Mouse (Mus musculus) midbrain, postnatal 0 days (tissue): Measurements from ENCODE around the gene Ghitm. TPM values are rescaled to one million over a fixed set of nuclear protein-coding genes. Genes with fewer than 3 reads are reported as not detected.

Experiments
- ATAC-seq: fragments of 200-750 bp; cut with Nextera tagmentation; 2 replicates; pipeline ENCODE4 v1.8.0; 2017; ENCODE audit warnings: moderate number of reproducible peaks, mild to moderate bottlenecking, moderate TSS enrichment, moderate library complexity; ENCODE audit not compliant: low FRiP score
- DNase-seq: peaks from one replicate; pipeline ENCODE4 v3.0.0-alpha.2; 2015; ENCODE audit warnings: low spot score
- H3K27ac ChIP-seq: fragments of 300-500 bp; sonication (generic); 2 replicates; pipeline ENCODE4 v1.5.1; 2014; ENCODE audit warnings: low read depth, mild to moderate bottlenecking, low read length, mixed read lengths
- H3K27me3 ChIP-seq: fragments of 300-500 bp; sonication (generic); 2 replicates; pipeline ENCODE4 v1.6.1; 2014; ENCODE audit warnings: low read length, control low read depth, mixed read lengths; ENCODE audit not compliant: insufficient read depth
- H3K36me3 ChIP-seq: fragments of 300-500 bp; sonication (generic); 2 replicates; pipeline ENCODE4 v1.6.1; 2014; ENCODE audit warnings: low read length, control low read depth, mixed read lengths; ENCODE audit not compliant: insufficient read depth
- H3K4me1 ChIP-seq: fragments of 300-500 bp; sonication (generic); 2 replicates; pipeline ENCODE4 v1.6.1; 2014; ENCODE audit warnings: mild to moderate bottlenecking, control low read depth, antibody characterized with exemption, low read length, mixed read lengths; ENCODE audit not compliant: insufficient read depth
- H3K4me2 ChIP-seq: fragments of 300-500 bp; sonication (generic); 2 replicates; pipeline ENCODE4 v1.6.1; 2014; ENCODE audit warnings: low read depth, mild to moderate bottlenecking, low read length, mixed read lengths; ENCODE audit not compliant: poor library complexity, severe bottlenecking
- H3K4me3 ChIP-seq: fragments of 300-500 bp; sonication (generic); 2 replicates; pipeline ENCODE4 v1.5.1; 2014; ENCODE audit warnings: low read depth, mild to moderate bottlenecking, low read length, moderate library complexity
- H3K9ac ChIP-seq: fragments of 300-500 bp; sonication (generic); replicated peaks from 2 replicates; pipeline ENCODE4 v1.6.1; 2014; ENCODE audit warnings: mild to moderate bottlenecking, low read length, moderate library complexity, mixed read lengths; ENCODE audit not compliant: poor library complexity, severe bottlenecking
- H3K9me3 ChIP-seq: fragments of 300-500 bp; sonication (generic); 2 replicates; pipeline ENCODE4 v1.6.1; 2016; ENCODE audit warnings: low read length, control low read depth
- CTCF ChIP-seq: IDR thresholded peaks from 2 replicates; pipeline ENCODE4 v1.5.1; 2016; ENCODE audit warnings: antibody characterized with exemption, mild to moderate bottlenecking
- WGBS: fragments of 180-500 bp; shearing (Covaris S2); extraction: QIAGEN DNeasy Blood & Tissue Kit; methylation state at CpG from one replicate; pipeline ENCODE4 v1.1.7; 2014; 5-methylcytosine and 5-hydroxymethylcytosine counted together
- polyA plus RNA-seq: library from polyadenylated mRNA; unstranded; fragments of >200 nt; fragmentation: Nextera tagmentation; extraction: Ambion mirVana; gene quantifications from 2 replicates; pipeline ENCODE4 v1.2.1, GENCODE M21; 2015
- total RNA-seq: library from RNA; depleted of rRNA; stranded (reverse); fragments of >200 nt; gene quantifications from 2 replicates; pipeline ENCODE4 v1.2.3, GENCODE M21; 2014

Gene Ghitm
- total and polyA plus RNA-seq, 2 experiments from 2014 or later = 93.9 to 201 TPM

DNA sequence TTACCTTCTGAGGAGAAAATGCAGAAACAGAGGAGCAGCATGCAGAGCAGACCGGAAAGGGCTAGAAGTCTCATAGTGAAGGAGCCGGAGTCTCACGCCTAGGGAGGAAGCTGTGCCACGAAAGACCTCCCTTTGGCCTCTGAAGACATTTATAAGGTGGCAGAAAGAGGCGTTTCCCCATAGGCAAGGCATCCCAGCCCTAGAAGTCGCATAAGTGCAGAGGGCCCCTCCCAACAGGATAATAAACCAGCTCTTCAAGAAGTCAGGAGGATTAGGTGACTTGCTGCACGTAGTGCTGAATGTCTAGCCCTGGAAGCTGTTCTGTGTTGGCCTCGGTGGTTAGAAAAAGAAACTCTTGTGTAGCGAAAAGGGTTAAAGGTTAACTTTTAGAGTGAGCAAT is 25.1 kb downstream of the Ghitm start:
- H3K27ac ChIP-seq = no peak overlapping the region
- WGBS = 77% methylated on average over 9 of the region's 9 CpGs
- H3K4me3 ChIP-seq = no peak overlapping the region
- no peak overlapping the region for H3K4me2 ChIP-seq
- H3K4me1 ChIP-seq = no peaks in the 10 kb centered on the region
- no peak overlapping the region for H3K9ac ChIP-seq
- H3K36me3 ChIP-seq = no peaks in the 10 kb centered on the region
- no peak for DNase-seq
- no peaks in the 10 kb centered on the region for H3K9me3 ChIP-seq
- no peak for TF ChIP-seq CTCF
- no peak for ATAC-seq
- no peaks in the 10 kb centered on the region for H3K27me3 ChIP-seq

DNA sequence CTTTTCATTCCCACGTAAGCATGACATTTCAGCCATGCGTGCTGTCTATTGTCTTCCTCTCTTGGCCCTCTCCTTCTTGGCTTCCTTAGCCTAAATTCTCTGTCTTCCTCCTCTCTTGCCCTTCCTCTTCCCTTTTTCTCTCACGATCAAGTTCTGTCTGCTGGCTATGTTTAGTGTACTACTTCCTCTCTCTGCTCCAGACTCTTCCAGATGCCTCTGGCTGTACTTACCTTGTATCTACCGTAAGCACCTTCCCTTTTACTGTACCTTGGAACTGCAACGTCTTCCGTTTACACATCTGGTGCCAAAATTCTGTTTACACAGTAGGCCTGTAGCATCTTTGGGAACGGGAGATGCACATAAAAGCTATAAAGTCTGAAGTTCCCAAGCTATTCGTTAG is 25.6 kb downstream of the Ghitm start:
- Histone ChIP-seq H3K9me3 (no peaks in the 10 kb centered on the region), H3K4me1 (no peaks in the 10 kb centered on the region), H3K9ac (no peak overlapping the region), H3K4me2 (no peak overlapping the region), H3K4me3 (no peak overlapping the region), H3K36me3 (no peaks in the 10 kb centered on the region), H3K27ac (no peak overlapping the region), H3K27me3 (no peaks in the 10 kb centered on the region)
- 89% methylated on average over 8 of the region's 8 CpGs for WGBS
- no peak for DNase-seq
- no peak for TF ChIP-seq CTCF
- ATAC-seq = no peak

DNA sequence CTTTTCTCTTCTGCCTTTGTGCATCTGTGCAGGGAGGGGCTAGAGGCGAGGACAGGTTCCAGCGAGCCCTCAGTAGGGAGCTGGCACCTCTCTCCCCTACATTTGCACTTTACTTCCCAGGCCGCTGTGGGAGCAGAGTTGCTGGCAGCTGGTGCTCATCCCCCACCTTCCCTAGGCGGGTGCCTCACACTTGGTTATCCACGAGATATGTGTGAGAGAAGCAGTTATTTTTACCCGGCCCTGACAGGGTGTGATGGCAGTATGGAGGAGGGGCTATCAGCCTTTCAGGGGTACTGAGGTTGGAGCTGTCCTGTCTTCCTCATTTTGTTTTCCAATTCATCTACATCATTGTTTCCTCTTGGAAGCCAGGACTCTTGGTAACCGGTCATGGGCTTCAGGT is 29.2 kb downstream of the Ghitm start:
- no peak overlapping the region for H3K4me2 ChIP-seq
- H3K27ac ChIP-seq = no peak overlapping the region
- WGBS = 46% methylated on average over 7 of the region's 7 CpGs
- no peaks in the 10 kb centered on the region for H3K4me1 ChIP-seq
- DNase-seq (no peak), ATAC-seq (no peak)
- no peaks in the 10 kb centered on the region for H3K9me3 ChIP-seq
- H3K36me3 ChIP-seq = no peaks in the 10 kb centered on the region
- TF ChIP-seq CTCF = no peak
- H3K4me3 ChIP-seq = no peak overlapping the region
- no peak overlapping the region for H3K9ac ChIP-seq
- H3K27me3 ChIP-seq = no peaks in the 10 kb centered on the region

DNA sequence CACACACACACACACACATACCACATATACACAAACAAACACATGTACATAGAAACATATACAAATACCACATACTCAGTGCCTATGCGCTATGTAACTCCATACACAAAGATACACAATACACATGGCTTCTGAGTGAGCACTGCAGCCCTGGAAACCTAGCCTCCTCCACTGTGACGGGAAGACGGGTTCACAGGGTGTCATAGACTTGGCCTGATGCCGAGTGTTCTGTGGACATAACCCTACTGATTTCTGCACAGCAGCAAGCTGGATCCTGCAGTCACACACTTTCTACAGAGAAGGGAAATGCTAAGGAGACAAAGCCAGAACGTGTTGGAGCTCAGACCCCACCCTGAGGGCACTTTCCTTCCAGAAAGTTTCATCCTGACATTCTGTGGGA is 30.3 kb downstream of the Ghitm start:
- Histone ChIP-seq H3K9me3 (no peaks in the 10 kb centered on the region), H3K4me2 (no peak overlapping the region), H3K9ac (no peak overlapping the region), H3K4me3 (no peak overlapping the region), H3K27ac (no peak overlapping the region), H3K36me3 (no peaks in the 10 kb centered on the region), H3K4me1 (no peaks in the 10 kb centered on the region), H3K27me3 (no peaks in the 10 kb centered on the region)
- DNase-seq (peak; percentile 24), ATAC-seq (no peak)
- TF ChIP-seq CTCF = no peak
- WGBS = 65% methylated on average over 5 of the region's 5 CpGs

DNA sequence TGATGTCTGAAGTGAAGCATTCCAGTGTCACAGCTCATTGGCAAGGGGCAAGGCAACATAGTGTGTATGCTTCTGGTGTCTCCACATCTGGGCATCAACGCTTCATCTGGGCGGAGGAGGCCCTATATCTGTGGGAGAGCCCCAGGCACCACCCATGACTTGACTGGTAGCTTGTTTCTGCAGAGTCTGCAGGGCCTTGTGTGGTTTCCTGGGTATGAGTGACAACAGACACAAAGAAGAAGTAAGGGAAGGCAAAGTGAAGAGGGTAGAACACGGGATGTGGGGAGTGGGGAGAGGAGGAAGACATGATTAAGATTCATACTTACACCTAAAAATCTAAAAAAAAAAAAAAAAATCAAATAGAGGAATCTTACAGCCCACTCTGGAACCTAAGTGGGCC is 32.6 kb downstream of the Ghitm start:
- Histone ChIP-seq H3K27ac (no peak overlapping the region), H3K4me1 (no peaks in the 10 kb centered on the region; the same call in 1 of the 2 replicates), H3K27me3 (no peaks in the 10 kb centered on the region), H3K9ac (no peak overlapping the region), H3K36me3 (no peaks in the 10 kb centered on the region), H3K9me3 (no peaks in the 10 kb centered on the region), H3K4me2 (no peak overlapping the region), H3K4me3 (no peak overlapping the region)
- ATAC-seq (no peak), DNase-seq (no peak)
- 83% methylated on average over 3 of the region's 3 CpGs for WGBS
- TF ChIP-seq CTCF = no peak

DNA sequence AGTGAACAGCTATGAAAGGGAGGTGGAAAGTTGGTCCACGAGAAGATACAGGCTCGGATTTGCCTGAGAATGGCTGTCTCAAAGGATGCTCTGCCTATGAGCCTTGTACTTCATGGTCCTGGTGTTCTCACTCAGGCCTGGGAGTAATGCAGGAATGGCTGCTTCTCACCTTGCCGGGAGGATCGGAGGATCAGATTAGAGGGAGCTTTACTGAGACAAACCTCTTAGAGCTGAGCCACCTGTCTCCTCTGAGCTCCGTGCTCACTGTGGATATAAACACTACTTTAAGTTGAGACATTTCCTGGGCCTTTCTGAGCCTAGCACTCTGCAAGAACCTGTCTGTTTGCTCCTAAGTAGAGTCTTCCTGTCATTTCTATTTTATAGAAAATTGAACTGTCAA is 33.5 kb downstream of the Ghitm start:
- ATAC-seq (no peak), DNase-seq (no peak)
- no peak overlapping the region for H3K4me3 ChIP-seq
- 81% methylated on average over 5 of the region's 5 CpGs for WGBS
- no peak for TF ChIP-seq CTCF
- H3K27me3 ChIP-seq = peaks cover 5% of the 10 kb centered on the region; the same call in 1 of the 2 replicates
- H3K9ac ChIP-seq = no peak overlapping the region
- no peak overlapping the region for H3K27ac ChIP-seq
- H3K4me2 ChIP-seq = no peak overlapping the region
- no peaks in the 10 kb centered on the region; the same call in 1 of the 2 replicates for H3K4me1 ChIP-seq
- H3K36me3 ChIP-seq = no peaks in the 10 kb centered on the region
- no peaks in the 10 kb centered on the region for H3K9me3 ChIP-seq
